Mouse (Mus musculus) naive thymus-derived CD4-positive, alpha-beta T cell, adult 2 months (primary cell): ENCODE data around the gene Rbsn.

ENCODE experiments used
- DNase-seq: peaks from one replicate; pipeline ENCODE4 v3.0.0-alpha.2; 2011; ENCODE audit warnings: low read depth

Rbsn gene

DNA sequence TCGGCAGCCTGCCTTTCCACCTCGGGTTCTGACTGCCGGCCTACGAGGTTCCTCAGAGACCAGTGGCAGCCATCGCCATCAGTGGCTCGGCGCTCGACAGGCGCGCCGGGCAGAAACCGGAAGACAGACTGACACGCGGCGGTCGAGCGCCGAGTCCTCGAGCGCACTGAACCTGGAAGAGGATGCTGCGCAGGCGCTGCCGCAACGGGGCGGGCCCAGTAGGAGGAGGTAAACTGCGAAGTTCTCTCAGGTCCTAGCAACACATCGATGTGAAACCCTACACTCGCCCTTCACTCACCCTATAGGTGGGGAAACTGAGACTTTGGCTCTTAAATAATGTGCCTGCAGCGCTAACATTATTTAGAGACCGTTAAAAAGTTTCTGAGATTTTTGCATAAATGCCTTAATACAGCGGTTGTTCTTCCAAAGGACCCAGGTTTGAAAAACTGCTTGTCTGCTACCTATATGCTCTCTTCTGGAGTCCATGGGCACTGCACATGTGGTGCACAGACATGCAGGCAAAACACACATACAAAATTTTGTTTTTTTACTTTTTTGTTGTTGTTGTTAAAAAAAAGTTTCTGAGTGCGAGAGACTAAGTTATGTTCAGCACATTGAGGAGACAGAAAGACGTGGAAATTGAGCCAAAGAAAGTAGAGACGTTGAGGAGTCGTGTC lies at the start of gene Rbsn:
TSS of gene Rbsn (minus strand) at position 153 of the 677 bp plus-strand sequence.
- DNase-seq, result peak; percentile 96

DNA sequence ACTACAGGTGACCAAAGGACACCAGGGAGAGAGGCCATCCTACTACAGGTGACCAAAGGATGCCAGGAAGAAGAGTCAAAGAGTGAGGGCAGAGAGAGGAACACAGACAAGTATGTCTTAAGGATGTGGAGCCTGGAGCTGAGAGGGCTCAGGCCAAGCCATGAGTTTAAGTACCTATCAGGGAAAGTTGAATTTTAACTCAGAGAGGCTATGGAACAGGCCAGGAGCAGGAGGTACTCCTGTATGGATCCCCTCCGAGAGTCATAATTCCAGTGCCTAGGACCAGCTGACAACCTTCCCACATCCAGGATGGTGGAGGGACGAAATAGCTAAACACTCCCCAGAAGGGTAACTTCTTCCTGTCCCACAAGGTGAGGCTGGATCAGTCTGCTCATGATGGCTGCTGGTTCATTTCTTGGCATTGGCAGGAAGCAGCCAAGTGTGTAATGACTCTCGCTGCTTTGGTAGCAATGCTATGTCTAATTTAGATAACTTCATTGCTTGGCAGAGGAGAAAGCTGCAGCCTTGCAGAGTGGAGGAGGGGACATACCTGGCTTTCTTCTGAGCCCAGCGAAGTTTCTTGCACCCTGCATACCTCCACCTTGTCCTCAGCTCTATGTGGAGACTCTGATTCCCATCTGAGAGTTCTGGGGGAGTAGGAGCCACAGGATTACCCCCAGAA lies 46.6 kb upstream of the Rbsn start:
- DNase-seq, result no peak

DNA sequence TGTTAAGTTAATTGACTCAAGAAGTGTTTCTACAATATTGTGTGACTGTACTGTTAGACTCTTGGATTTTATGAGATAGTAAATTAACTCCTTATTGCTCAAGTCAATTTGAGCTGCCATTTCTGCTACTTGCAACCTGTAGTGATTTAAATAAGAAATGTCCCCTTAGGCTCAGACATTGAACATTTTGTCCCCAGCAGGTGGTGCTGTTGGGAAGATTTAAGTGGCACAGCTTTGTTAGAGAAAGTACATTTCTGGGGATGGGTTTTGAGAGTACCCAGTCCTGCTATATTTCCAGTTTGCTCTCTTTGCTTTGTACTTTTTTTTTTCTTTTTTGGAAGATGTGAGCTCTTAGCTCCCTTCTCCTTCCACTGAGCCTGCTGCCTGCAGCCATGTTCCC lies 40.6 kb upstream of the Rbsn start:
- no peak for DNase-seq

DNA sequence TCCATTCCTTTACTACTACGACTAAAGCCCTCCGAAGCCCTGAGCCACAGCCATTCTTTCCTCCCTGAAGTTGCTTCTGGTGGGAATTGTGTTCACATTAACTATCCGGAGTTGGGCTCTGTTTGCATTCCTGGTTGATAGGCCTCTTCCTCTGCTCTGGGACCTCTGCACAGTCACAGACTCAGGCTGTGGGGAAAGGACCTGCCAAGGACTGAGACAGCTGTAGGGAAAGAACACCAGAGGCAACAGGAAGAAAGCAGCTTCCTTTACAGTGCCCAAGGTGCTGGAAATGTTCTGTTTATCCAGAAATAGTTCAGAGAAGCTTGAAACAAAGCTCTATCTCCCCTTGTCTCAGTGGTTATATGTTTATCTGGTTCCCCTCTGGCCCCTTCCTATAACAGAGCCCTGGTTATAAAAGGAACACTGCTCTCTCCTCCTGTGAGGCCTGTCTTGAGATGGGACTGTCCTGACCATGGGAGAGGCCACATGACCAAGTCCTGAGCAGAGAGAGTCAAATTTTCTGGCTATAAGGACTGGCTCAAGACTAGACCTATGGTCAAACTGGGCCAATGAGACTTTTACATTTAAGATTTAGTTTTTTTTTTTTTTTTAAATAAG lies 38.6 kb upstream of the Rbsn start:
- no peak for DNase-seq

DNA sequence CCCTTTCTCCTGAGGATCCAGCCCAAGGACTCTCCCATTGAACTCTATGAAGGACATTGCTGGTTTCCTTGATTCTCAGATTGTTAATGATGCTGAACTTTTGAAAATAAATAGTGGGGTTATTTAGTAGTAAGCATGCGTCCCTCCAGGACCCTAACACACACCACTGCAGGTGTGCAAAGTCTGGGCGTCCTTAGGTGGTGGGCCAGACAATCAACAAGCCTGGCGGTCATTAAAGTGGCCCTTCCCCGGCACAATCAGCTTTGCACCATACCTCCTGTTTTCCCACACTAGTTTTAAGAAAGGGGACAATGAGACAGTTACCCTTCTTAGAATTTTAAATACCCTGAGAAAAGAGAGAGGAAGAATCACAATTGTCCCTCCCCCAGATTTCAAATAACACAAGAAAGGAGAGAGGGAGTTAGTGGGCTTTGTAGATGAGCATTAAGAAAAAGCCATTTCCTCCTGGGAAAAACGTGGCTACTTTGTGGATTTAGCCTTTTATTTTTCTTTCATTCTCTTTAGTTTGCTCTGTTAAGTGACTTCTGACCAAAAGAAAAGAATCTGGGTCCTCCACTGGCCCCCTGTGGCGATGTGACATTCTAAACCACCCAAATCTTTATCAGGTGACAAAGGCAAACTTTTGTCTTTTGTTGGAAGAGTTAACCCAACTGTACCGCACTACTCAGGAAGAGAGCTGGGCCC lies 32.6 kb upstream of the Rbsn start:
- no peak for DNase-seq

DNA sequence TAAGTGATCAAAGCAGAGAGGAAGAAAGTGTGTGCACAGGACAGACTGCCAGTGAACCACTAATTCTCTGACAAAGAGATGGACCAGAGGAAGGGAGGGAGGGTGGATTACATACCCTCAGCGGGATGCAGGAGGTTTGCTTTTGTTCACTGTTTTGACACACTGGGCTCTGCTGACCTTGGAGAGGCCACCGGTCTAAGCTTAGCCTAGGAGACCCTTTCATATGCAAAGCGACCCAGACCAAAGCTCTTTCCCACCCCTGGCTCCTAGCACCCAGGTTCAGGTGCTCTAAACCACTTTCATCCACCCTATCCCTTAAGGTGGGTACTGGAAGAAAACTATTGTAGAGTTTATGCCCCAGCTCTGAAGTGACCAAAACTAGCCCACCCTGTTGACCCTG lies 31.6 kb upstream of the Rbsn start:
- no peak for DNase-seq

DNA sequence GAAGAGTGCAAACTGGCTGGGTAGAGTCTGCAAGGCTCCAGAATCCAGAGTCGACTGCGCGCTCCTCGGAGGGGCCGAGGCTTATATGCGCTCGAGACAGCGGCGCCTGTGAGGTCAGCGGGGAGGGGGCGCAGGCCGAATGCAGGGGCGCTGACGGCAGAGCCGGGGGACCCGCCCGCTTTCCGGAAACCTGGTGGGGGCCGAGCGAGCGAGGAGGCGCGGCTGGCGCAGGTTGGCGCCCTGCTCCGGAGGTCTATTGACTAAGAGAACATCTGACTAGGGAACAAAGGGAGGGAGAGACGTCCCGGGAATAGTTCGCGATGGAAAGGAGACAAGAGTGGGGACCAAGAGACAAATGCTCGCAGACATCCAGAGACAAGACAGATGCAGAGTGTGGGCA lies 29.9 kb upstream of the Rbsn start, which contains the start of gene Trh:
TSS of gene Trh (minus strand) at position 60 of the 400 bp plus-strand sequence.
- no peak for DNase-seq

DNA sequence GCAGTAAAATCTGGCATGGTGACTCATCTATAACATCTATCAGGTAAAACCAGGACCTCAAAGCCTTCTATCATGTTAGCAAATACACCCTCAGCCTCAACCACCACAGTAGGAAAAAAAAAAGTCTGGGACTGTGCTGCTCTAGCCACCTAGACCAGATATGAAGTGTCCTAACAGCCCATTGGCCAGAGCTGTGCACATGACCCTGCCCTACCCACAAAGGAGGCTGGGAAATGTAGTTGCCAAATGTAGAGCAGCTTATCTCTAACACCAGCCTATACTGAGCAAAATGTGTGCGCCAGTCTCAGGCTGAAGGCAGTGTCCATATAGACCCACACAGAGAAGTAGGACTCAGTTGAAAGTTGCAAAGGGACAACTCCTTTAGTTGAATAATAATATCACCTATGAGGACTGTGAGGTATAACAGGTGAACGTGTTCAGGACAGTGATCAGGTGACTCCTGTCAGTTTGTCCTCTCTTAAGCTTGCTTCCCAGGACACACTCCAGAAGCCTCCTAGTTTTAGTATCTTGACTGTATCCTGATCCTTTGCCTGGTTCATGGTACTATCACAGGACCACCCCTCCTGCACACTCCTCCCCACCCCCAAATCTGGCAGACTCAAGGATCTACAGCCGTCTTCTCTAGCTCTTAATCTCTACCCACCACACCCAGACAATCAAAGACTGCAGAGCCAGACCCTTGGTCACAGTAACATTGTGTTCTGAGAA lies 26.6 kb upstream of the Rbsn start:
- peak; percentile 24 for DNase-seq

DNA sequence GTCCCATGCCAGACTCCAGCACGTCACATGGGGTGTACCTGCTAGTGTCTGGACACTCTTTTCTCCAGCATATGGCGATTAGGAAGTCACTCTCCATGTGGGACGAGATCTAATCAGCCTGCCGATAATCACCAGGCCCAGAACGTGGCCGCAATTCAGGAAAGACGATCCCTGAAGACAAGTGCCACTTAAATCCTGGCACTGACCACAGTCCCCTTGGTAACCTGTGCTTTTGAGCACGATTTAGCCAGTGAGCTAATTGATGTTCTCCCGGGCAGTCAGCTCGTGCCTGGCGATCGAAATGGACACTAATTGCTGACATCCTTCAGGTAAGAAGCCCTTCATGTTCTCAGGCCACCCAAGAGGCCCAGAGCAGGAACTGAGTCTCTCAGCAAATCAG lies 20.3 kb upstream of the Rbsn start:
- no peak for DNase-seq

DNA sequence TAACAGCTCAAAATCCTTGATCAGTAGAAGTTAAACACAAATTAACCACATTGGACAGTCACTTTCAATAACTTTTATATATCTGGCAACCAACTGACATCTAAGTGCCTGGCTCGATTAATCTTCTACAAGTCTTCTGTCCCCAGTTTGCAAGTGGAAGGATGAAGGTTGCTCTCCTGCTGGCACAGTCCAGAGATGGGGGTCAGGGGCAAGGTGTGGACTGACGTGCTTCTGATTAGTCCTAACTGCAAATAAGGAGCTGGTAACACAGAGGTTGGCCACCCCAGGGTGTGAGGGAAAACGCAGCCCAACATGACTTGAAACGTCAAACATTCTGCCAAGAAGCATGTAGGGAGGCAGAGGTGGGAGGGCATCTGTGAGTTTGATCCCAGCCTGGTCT lies 17.0 kb upstream of the Rbsn start:
- DNase-seq, result no peak

DNA sequence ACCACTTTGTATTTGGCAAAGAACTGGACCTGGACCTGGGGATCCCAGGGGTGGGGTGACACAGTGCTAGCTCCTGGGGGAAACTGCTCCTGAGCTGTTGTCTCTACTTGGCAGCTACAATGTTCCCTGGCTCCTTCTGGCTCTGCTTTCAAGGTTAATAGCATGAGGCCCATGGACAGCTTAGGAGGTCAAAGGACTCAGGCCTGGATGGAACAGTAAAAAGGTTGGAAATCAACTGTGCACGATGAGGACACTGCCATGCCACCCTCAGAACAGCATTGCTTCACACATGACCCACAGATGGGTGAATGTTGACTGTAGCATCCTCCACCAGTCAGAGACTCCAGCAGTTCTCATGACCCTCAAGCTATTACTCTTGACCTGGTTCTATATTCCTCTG lies 16.6 kb upstream of the Rbsn start:
- no peak for DNase-seq

DNA sequence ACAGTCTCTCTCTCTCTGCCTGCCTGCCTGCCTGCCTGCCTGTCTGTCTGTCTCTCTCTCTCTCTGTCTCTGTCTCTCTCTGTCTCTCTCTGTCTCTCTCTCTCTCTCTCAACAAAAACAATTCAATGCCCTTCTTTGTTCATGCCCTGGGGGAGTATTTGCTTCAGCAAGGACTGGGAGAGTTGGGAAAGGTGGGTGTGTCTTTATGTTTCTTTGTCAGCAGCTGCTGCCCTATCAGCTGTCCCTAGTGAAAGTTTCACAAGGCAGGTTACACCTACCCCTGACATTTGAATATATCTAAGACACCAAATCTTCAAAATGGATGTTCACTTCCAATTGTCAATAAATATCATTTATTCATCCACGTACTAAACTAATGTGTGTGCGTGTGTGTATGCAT lies 14.9 kb upstream of the Rbsn start:
- DNase-seq, result no peak

DNA sequence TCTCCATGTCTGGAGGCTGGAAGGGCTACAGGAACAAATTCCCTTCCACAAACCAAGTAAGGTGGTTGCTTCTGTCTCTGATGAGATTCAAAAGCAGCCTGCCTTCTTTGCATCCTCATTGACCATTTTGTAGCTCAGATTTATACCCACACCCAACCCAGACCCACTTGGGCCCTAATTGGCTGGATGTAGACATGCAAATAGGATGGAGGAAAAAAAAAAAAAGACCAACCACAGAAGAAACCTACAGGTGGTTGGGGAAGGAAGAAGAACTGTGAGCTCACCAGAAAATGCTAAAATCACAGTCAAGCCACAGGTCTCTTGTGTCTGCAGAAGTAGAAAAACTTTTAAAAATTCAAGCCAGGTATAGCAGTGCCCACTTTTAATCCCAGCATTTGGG lies 14.4 kb upstream of the Rbsn start:
- DNase-seq, result no peak

DNA sequence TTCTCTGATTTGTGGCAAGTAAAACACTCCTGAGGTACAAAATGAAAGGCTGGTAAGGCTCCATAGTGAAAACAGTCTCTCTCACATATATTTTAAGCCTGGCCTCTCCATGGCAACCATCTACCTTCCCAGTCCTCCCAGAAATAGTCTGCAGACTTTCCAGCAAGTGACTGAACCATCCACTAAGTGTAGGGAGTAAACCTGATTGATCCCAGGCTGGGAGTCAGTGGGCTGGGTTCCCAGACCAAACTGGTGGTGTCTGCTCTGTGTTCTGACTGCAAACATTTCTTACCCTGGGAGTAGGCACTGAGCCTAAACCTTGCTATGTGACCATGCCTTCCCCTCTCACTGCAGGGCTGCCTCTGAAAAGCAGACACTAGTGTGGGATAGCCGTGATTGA lies 10.3 kb upstream of the Rbsn start:
- no peak for DNase-seq

DNA sequence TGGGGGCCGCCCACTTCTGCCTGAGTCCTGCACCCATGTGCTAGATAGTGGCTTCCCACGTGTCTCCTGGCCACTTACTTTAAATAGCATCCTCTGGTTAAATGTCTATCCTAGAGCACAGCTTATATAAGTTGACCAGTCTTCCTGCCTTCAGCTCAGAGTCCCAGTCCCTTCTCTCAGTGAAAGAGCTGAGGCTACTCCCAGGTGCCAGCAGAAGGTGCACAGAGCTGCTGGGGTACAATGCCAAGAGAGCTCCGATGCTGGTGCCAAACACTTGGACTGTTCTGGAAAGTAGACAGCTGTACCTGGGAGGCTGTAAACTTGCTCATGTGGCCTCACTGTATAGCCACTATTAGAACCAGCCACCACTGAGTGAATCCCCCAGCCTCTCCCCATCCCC lies 7.3 kb upstream of the Rbsn start:
- no peak for DNase-seq

DNA sequence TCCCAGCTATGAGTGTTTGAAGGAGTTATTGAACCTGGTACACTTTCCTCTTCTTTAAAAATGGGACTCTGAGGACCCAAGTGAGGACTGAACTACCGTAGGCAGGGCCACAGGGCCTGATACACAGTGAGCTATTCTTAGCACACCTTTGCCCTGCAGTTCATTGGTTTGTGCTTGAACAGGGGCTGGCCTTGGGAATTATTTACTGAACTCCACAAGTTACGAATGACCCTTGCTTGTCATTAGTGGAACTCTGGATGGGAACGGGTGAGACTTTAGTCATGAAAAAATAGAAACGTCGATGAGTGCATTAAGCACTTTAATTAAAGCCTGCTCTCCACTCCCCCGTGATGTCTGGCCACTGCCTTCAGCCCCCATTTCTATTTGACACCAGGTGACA lies 6.9 kb upstream of the Rbsn start:
- DNase-seq, result no peak

DNA sequence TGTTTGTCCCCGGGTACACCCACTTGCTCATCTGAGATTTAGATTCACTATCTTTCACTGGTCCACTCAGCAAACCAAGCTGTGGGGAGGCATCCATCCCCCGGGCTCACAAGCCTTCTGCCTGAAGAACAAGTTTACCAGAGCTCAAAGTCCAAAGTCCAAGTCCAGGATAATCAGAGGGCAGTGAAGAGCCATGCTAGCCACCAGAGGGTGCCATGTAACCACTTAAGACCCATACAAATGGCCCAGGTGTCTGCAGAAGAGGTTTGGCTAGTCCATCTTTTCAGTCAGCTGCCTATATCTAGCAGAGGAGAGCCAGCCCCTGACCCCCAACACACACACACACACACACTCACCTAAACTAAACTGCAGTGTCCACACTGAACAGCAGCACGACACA lies 4.7 kb upstream of the Rbsn start:
- peak; percentile 24 for DNase-seq

DNA sequence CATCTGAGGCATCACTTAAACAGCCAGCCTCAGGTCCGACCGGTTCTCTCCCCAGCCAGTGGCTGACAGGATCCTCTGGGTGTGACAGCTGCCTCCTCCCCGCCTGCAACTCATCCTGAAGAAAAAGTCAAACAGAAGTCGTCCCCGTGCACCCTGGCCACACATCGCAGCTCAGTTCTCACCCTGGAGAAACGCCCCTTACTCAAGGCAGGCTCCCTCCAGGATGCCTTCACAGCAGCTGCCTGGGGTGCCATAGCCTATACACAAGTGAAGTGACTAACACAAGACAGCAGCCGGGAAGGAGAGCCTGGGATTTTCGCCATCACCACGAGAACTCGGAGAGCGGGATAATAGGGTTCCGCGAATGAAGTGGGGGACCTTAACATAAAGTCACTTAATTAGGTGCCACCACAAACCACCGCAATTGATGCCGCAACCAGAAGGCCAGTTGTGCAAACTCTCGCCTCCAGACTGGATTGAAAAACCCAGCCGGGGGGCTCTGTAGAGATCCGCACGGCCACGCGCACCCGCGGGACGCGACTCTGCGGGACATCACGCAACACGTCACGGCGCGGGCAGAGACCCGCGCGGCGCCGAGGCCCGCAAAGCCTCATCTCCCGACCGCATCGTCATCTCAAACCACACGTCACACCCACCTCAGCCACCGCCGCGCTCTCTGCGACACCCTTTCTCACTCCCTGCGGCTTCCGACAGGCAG lies 511 bp downstream of the Rbsn start:
- DNase-seq, result no peak

DNA sequence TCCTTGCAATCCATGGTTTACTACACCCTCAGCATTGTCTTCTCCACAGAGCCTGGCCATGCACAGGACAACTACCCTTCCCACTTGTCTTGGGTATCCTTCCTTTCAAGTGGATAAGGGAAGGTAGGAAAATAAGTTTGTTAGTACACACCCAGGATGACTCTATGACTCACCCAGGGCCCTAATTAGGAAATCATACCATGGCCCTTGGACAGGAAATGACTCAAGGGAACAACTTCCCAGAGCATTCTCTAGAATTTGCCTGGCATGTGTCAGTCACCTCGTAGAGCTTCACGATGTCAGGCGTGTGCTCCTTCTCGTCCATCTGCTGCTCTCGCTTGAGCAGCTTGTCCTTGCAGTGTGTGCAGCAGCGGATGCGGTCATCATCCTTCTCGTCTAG lies 15.3 kb downstream of the Rbsn start:
- no peak for DNase-seq

DNA sequence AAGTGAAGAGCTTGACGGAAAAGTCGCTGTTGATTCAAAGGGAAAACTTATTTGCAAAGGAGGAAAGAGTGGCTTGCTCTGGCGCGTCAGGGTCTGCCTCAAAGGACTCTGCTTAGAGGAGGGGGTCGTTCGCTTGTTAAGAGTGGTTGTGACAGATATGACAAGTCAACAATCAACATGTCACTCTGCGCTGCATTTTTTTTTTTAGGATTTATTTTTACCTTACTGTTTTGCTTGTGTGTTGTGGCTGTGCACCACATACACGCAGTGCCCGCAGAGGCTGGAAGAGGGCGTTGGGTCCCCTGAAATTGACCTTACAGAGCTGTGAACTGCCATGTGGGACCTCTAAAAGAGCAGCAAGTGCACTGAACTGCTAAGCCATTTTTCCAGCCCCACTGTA lies 30.5 kb downstream of the Rbsn start:
- DNase-seq, result no peak

DNA sequence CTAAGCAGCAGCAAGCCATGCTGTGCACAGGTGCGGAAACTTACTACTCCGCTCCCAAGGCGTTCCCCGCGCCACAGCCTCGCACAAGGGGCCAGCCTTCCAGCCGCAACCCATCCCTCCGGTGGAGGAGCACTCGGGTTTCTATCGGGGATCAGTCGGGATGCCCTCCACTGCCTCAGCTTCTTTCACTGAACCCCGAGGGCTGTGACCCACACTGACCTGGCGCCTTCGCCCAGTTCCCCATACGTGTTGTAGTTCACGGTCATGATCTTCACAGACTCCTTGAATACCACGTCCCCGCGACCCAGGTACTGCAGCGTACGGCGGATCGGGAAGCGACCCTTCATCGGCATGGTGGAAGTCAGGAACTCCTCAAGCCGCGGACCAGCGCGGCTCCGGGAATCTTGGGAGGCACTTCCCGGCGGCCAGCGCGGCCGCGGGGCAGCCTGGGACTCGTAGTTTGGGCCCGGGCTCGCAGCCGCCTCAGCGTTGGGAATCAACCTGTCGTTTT lies 31.0 kb downstream of the Rbsn start, which contains the start of gene Mrps25:
TSS of gene Mrps25 (minus strand) at position 413 of the 511 bp plus-strand sequence.
- DNase-seq, result peak; percentile 46
